Mouse (Mus musculus) myocyte (in vitro differentiated cells): ENCODE measurements around the gene Hcn2. TPM values are rescaled to one million over a fixed set of nuclear protein-coding genes. Genes with fewer than 3 reads are reported as not detected.

Experiments used
- H3K27me3 ChIP-seq: one replicate; pipeline ENCODE4 v1.6.1; 2011; ENCODE audit not compliant: control insufficient read depth, insufficient read depth, insufficient read length
- H3K36me3 ChIP-seq: one replicate; pipeline ENCODE4 v1.6.1; 2011; ENCODE audit not compliant: control insufficient read depth, insufficient read depth
- H3K4me2 ChIP-seq: one replicate; pipeline ENCODE4 v1.6.1; 2011; ENCODE audit warnings: low read depth, control low read depth
- H3K4me3 ChIP-seq: one replicate; pipeline ENCODE4 v1.5.1; 2011; ENCODE audit warnings: mild to moderate bottlenecking, control low read depth, moderate library complexity
- H3K79me2 ChIP-seq: one replicate; pipeline ENCODE4 v1.6.1; 2011; ENCODE audit not compliant: control insufficient read depth, insufficient read depth
- H3ac ChIP-seq: one replicate; pipeline ENCODE4 v1.6.1; 2011; ENCODE audit not compliant: control insufficient read depth, insufficient read length
- CEBPB ChIP-seq: IDR thresholded peaks from 2 replicates; pipeline ENCODE4 v1.6.1; 2011; ENCODE audit warnings: mild to moderate bottlenecking, moderate library complexity; ENCODE audit not compliant: poor library complexity, insufficient read depth, severe bottlenecking
- E2F4 ChIP-seq: IDR thresholded peaks from one replicate; pipeline ENCODE4 v1.6.1; 2011; ENCODE audit warnings: mild to moderate bottlenecking, control low read depth, moderate library complexity; ENCODE audit not compliant: insufficient read depth
- MAX ChIP-seq: IDR thresholded peaks from one replicate; pipeline ENCODE4 v1.6.1; 2011; ENCODE audit warnings: low read depth, mild to moderate bottlenecking, control low read depth
- MYOD1 ChIP-seq, 3 experiments: IDR thresholded peaks; one replicate each; pipeline ENCODE4 v1.6.1; 2011; ENCODE audit warnings: control low read depth in 2 of 3, low read depth in 2 of 3, mild to moderate bottlenecking in 2 of 3, moderate library complexity in 1 of 3; ENCODE audit not compliant: insufficient read length in 2 of 3, control insufficient read depth in 1 of 3
- MYOG ChIP-seq, 3 experiments: IDR thresholded peaks; one replicate each; pipeline ENCODE4 v1.6.1; 2011; ENCODE audit warnings: control low read depth in 2 of 3, low read depth in 2 of 3, mild to moderate bottlenecking in 2 of 3; ENCODE audit not compliant: insufficient read length in 2 of 3, control insufficient read depth in 1 of 3, insufficient read depth in 1 of 3
- POLR2A ChIP-seq: IDR thresholded peaks from one replicate; pipeline ENCODE4 v1.6.1; 2011; ENCODE audit warnings: low read depth, mild to moderate bottlenecking, control low read depth, moderate library complexity; ENCODE audit not compliant: insufficient read length
- POLR2AphosphoS2 ChIP-seq: IDR thresholded peaks from one replicate; pipeline ENCODE4 v1.6.1; 2011; ENCODE audit warnings: low read depth, control low read depth; ENCODE audit not compliant: insufficient read length
- REST ChIP-seq: IDR thresholded peaks from one replicate; pipeline ENCODE4 v1.6.1; 2011; ENCODE audit warnings: mild to moderate bottlenecking, control low read depth, moderate library complexity; ENCODE audit not compliant: insufficient read depth, insufficient read length
- SRF ChIP-seq: IDR thresholded peaks from one replicate; pipeline ENCODE4 v1.6.1; 2011; ENCODE audit warnings: low read depth; ENCODE audit not compliant: control insufficient read depth, insufficient read length
- TCF12 ChIP-seq: IDR thresholded peaks from one replicate; pipeline ENCODE4 v1.6.1; 2011; ENCODE audit warnings: mild to moderate bottlenecking, control low read depth; ENCODE audit not compliant: poor library complexity, insufficient read depth, severe bottlenecking
- TCF3 ChIP-seq: IDR thresholded peaks from one replicate; pipeline ENCODE4 v1.6.1; 2011; ENCODE audit warnings: low read depth, control low read depth; ENCODE audit not compliant: insufficient read length
- USF1 ChIP-seq: IDR thresholded peaks from one replicate; pipeline ENCODE4 v1.6.1; 2011; ENCODE audit warnings: low read depth, mild to moderate bottlenecking, control low read depth, moderate library complexity
- polyA plus RNA-seq: library from polyadenylated mRNA; unstranded; fragments of >200 nt; fragmentation: generic; extraction: Trizol; gene quantifications from one replicate; pipeline ENCODE4 v1.2.1, GENCODE M21; 2012; ENCODE audit warnings: missing spikeins

The Hcn2 gene
- polyA plus RNA-seq, 1 experiment = 0.35 TPM

DNA sequence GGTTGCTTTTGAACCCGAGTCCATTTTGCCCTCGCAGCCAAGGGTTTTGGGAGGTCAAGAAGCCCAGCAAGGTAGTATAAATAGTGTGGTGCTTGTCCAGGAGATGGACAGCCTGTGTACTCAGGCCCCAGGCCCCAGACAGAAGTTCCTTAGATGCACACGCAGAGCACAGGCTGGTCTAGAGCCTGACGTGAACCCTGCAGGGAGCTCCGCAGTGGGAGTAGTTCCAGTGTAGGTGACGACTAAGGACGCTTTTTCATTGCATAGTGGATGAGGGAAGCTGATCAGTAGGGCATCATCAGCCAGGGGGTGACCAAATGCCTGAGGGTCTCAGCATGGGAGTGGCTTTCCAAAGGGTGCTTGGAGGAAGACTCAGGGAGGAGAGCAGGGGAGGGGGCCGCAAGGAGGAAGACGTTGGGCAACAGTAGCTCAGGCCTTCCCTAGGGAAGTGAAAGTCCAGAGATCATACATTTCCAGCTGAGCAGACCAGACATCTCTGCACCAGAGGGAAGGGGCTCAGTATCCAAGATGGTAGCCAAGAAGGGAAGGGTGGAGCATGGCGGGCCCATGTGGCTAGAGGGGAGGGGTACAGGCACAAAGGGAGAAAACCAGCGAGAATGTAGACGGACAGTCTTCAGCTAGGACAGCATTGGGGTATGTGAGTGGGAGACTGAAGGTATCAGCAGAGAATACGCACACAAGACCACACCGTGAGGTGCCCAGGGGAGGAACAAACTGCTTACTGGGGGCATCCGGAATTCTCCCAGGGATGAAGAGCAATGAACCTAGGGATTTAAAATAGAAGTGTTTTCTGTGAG lies 46.2 kb upstream of the Hcn2 start:
- Histone ChIP-seq H3K27me3 (peaks cover 6% of the 10 kb centered on the region), H3K36me3 (no peaks in the 10 kb centered on the region), H3K79me2 (peaks cover 14% of the 10 kb centered on the region), H3ac (peak overlapping the region; percentile 30), H3K4me2 (peak overlapping the region; percentile 92), H3K4me3 (peak overlapping the region; percentile 74)
- TF ChIP-seq SRF = no peak
- no peak for TF ChIP-seq TCF3
- no peak for TF ChIP-seq MYOG (IDR thresholded peaks at IDR 0.05; ENCODE audit: control insufficient read depth in 1 of 3, insufficient read depth in 1 of 3, insufficient read length in 2 of 3, low read depth in 2 of 3)
- no peak for TF ChIP-seq MAX
- TF ChIP-seq CEBPB = no peak
- no peak for TF ChIP-seq MYOD1 (IDR thresholded peaks at IDR 0.05; ENCODE audit: control insufficient read depth in 1 of 3, insufficient read length in 2 of 3, low read depth in 2 of 3)
- no peak for TF ChIP-seq USF1
- no peak for TF ChIP-seq E2F4
- no peak for TF ChIP-seq TCF12
- TF ChIP-seq REST = no peak
- TF ChIP-seq POLR2A = no peak
- TF ChIP-seq POLR2AphosphoS2 = no peak

DNA sequence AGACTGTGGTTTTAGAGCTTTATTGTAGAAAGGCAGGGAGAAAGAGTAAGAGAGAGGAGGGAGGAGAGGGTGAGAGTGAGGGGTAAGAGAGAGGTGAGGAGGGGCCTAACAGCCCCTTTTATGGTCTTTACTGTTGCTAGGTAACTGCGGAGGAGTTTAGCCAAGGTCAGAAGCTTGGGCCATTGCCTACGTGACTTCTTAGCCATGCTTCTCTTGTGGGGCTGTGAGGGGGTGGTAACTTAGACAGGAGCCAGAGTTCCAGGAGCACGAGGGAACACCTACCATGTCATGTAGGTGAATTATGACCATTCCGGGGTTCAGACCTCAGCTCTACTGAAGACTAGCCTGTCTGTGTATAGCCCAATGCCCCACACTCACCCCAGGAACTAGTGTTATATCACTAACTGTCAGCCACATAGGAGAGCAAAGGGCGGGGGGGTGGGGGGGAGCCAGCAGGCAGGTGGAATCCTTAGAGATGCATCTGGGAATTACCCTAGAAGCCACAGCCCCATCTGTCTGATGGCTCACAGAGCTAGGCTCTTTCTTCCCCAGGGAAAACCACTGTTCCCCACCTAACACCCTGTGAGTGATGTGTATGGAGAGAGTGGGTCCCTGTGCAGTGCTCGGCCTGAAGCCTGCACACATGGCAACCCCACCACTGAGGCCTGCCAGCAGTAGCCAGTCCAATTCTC lies 44.9 kb upstream of the Hcn2 start:
- H3K27me3 ChIP-seq = peaks cover 1% of the 10 kb centered on the region
- H3K36me3 ChIP-seq = no peaks in the 10 kb centered on the region
- no peak overlapping the region for H3ac ChIP-seq
- no peak overlapping the region for H3K4me2 ChIP-seq
- H3K79me2 ChIP-seq = peaks cover 14% of the 10 kb centered on the region
- no peak overlapping the region for H3K4me3 ChIP-seq
- TF ChIP-seq MAX = no peak
- TF ChIP-seq MYOG (IDR thresholded peaks at IDR 0.05; ENCODE audit: control insufficient read depth in 1 of 3, insufficient read depth in 1 of 3, insufficient read length in 2 of 3, low read depth in 2 of 3) = no peak
- no peak for TF ChIP-seq TCF3
- no peak for TF ChIP-seq POLR2AphosphoS2
- no peak for TF ChIP-seq REST
- TF ChIP-seq CEBPB = no peak
- TF ChIP-seq USF1 = no peak
- no peak for TF ChIP-seq SRF
- no peak for TF ChIP-seq MYOD1 (IDR thresholded peaks at IDR 0.05; ENCODE audit: control insufficient read depth in 1 of 3, insufficient read length in 2 of 3, low read depth in 2 of 3)
- no peak for TF ChIP-seq POLR2A
- TF ChIP-seq E2F4 = no peak
- no peak for TF ChIP-seq TCF12

DNA sequence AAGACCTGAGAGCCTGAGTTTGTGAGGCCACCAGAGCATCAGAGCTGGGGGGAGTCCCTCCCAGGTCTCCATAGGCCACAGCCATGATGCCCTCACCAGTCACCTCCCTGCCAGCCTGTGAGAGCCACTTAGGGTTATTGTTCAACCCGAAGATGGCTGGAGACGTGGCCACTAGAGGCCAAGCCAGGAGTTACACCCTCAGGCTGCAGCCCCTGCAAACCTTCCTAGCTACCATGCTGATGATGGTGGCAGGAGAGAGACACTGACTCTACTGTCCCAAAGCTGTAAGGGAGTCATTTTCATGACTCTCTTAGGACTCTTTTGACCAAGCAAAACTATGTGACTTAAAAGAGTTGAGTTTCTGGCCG lies 44.4 kb upstream of the Hcn2 start:
- H3K4me2 ChIP-seq = no peak overlapping the region
- H3K36me3 ChIP-seq = no peaks in the 10 kb centered on the region
- peaks cover 14% of the 10 kb centered on the region for H3K79me2 ChIP-seq
- no peaks in the 10 kb centered on the region for H3K27me3 ChIP-seq
- no peak overlapping the region for H3ac ChIP-seq
- no peak overlapping the region for H3K4me3 ChIP-seq
- no peak for TF ChIP-seq E2F4
- no peak for TF ChIP-seq POLR2A
- no peak for TF ChIP-seq MYOD1 (IDR thresholded peaks at IDR 0.05; ENCODE audit: control insufficient read depth in 1 of 3, insufficient read length in 2 of 3, low read depth in 2 of 3)
- TF ChIP-seq CEBPB = no peak
- TF ChIP-seq TCF3 = no peak
- no peak for TF ChIP-seq REST
- no peak for TF ChIP-seq SRF
- TF ChIP-seq POLR2AphosphoS2 = no peak
- TF ChIP-seq TCF12 = no peak
- no peak for TF ChIP-seq USF1
- no peak for TF ChIP-seq MYOG (IDR thresholded peaks at IDR 0.05; ENCODE audit: control insufficient read depth in 1 of 3, insufficient read depth in 1 of 3, insufficient read length in 2 of 3, low read depth in 2 of 3)
- no peak for TF ChIP-seq MAX

DNA sequence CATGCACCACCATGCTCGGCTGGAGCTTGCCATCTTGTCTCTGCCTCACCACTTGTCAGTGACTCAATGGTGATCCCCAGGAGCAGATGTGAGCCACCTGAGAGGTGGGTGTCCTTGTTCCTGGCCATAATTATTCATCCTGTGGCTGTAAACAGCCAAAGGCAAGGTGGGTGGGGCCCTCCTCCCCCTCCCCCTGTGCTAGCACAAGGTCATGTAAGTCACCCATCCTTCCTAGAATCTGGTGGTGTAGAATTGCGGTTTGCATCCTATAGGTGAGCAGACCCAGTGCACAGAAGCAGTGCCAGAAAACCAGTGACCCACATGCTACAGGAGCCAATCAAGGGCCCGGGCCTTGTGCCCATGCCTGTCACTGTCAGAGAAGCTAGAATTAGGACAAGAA lies 43.4 kb upstream of the Hcn2 start:
- H3ac ChIP-seq = no peak overlapping the region
- H3K27me3 ChIP-seq = no peaks in the 10 kb centered on the region
- H3K4me3 ChIP-seq = no peak overlapping the region
- no peak overlapping the region for H3K4me2 ChIP-seq
- TF ChIP-seq CEBPB (no peak), POLR2AphosphoS2 (no peak)
- peaks cover 14% of the 10 kb centered on the region for H3K79me2 ChIP-seq
- no peaks in the 10 kb centered on the region for H3K36me3 ChIP-seq
